Mouse (Mus musculus) adrenal gland, adult 8-10 months (tissue): ENCODE measurements around the gene Prkar2b. TPM values are rescaled to one million over a fixed set of nuclear protein-coding genes. Genes with fewer than 3 reads are reported as not detected.

ENCODE experiments used
- DNase-seq: peaks from one replicate; pipeline ENCODE4 v3.0.0; 2022
- total RNA-seq, 4 experiments: library from RNA; stranded (reverse); gene quantifications; 2 replicates each; pipeline ENCODE4 v1.2.4; 2022

Prkar2b gene
- total RNA-seq, 4 experiments from 2014 or later = 295 to 379 (median 319) TPM

DNA sequence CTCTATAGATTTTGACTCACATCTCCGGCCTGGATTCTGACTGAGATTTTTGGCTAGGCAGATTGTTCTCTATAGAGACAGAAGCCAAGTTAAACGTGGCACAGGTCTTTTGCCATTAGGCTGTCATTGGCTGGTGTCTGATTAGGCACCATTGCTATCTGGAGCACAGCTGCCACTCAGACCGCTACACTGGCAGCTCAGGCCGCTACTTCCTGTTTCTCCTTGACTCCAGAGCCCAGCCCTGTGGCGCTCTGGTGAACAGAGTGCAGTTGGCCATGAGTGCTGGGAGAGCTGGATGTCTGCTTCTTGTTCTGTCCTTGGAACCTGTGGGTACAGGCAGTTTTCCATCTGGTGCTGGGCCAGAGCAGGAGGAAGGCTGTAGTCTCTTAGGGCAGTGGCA, 143.9 kb downstream of the Prkar2b start:
- peak; percentile 85 for DNase-seq

DNA sequence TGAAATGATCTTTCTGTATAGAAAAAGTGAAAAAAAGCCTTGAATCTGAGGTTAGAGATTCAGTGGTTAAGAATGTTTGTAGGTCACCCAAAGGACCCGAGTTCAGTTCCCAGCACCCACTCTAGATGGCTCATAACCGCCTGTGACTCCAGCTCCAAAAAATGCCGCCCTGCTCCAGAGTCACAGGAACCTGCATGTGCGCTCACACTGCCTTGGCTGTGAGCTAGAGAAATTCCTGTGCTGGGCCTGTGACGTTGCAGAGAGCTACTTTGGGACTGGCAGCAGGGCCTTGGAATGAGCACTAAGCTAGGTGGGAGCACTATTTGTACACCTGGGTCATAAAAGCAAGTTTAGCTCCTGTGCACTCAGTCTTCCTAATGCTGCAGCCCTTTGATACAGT, 144.4 kb downstream of the Prkar2b start:
- DNase-seq = no peak

DNA sequence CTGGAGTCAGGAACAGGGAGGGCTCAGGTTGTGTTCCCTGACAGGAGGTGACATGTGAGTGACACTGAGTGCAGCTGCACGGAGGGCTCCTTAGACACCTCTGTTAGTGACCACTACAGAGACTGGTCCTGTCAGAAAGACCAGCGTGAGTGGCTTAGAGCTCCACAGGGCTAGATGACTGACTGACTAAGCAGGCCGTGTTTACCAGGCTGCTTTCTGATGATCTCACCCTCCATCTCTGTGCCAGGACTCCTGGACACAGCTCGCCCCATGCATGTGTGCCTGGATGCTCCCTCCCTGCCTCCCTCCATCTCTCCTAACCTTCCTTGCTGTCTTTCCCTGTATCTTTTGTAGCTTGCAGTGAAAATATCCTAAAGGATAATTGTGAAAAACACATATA, 147.5 kb downstream of the Prkar2b start:
- peak; percentile 36 for DNase-seq

DNA sequence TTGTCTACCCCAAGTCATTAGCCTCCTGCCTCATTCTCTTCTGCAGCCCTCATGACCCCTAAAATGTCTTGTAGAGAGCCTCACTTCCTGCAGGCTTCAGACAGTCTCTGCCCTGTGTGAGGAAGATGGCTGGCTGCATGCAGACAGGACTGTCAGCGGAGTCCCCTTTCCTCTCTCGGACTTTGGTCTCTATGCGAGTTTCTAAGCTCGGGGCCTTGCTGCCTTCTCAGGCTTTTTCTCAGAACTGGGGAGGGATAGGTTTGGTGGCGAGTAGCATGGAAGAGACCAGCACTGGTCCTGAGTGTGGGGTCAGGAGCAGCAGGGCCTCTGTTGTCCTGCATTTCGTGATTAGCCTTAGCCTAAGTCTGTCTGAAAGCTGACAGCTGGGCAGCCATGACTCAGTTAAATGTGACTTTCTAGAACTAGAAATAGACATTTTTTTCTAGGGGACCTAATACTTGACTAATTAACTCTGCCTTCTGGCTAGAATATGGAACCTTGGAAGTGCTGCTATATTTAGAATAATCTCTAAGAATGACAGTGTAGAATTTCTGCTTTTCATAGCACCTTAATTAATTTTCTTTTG, 148.0 kb downstream of the Prkar2b start:
- DNase-seq = no peak

Other genes with a start within 250 kb of the Prkar2b start
- gene Hbp1, start 110.8 kb downstream of the Prkar2b start, total RNA-seq = 100 to 1,000 TPM in 1 of 4 experiments, 10 to 100 TPM in 3; 84.3 to 114 (median 91.1) TPM
- 1 to 10 TPM; 1.9 to 3.9 (median 3.0) TPM for gene Pik3cg, start 147.4 kb upstream of the Prkar2b start, total RNA-seq